Mouse (Mus musculus): ENCODE results near the gene Zfp316. TPM values are rescaled to one million over a fixed set of nuclear protein-coding genes. Genes with fewer than 3 reads are reported as not detected.

The Zfp316 gene
- total and polyA plus RNA-seq, 2 experiments from 2014 or later, result 7.5 to 29.8 TPM

- Histone ChIP-seq H3K36me3 (ENCODE audit: insufficient read depth) (peaks cover 61% of the 10 kb centered on the region), H3K9me3 (ENCODE audit: low read length) (no peaks in the 10 kb centered on the region)
These were observed 42.1 kb upstream of the Zfp316 start for GRCm38 (mm10) chr5:143311886-143312285.

GRCm38 (mm10) chr5:143309916-143310315 lies 40.1 kb upstream of the Zfp316 start:
- Histone ChIP-seq H3K4me3 (ENCODE audit: low read depth, low read length) (no peak overlapping the region), H3K9ac (no peak overlapping the region), H3K36me3 (ENCODE audit: insufficient read depth) (peaks cover 72% of the 10 kb centered on the region), H3K9me3 (ENCODE audit: low read length) (no peaks in the 10 kb centered on the region), H3K4me1 (ENCODE audit: insufficient read depth) (peaks cover 7% of the 10 kb centered on the region; the same call in 1 of the 2 replicates), H3K4me2 (ENCODE audit: low read depth) (no peak overlapping the region), H3K27ac (ENCODE audit: low read depth, low read length) (no peak overlapping the region), H3K27me3 (ENCODE audit: insufficient read depth, low read length) (no peaks in the 10 kb centered on the region)
- WGBS, result 97% methylated on average over 7 of the region's 7 CpGs
- ATAC-seq (no peak), DNase-seq (no peak)
- TF ChIP-seq CTCF (IDR thresholded peaks at IDR 0.05; ENCODE audit: low read depth), result no peak

More at GRCm38 (mm10) chr5:143311886-143312285, 42.1 kb upstream of the Zfp316 start:
- no peak overlapping the region for H3K4me3 ChIP-seq (ENCODE audit: low read depth, low read length)
- no peak overlapping the region for H3K27ac ChIP-seq (ENCODE audit: low read depth, low read length)
- H3K4me2 ChIP-seq (ENCODE audit: low read depth), result no peak overlapping the region
- no peak overlapping the region for H3K9ac ChIP-seq
- no peaks in the 10 kb centered on the region for H3K27me3 ChIP-seq (ENCODE audit: insufficient read depth, low read length)
- DNase-seq (peak; percentile 81), ATAC-seq (no peak)
- peaks cover 7% of the 10 kb centered on the region; the same call in 1 of the 2 replicates for H3K4me1 ChIP-seq (ENCODE audit: insufficient read depth)
- WGBS, result 64% methylated on average over 8 of the region's 8 CpGs
- peak; percentile 83 for TF ChIP-seq CTCF (IDR thresholded peaks at IDR 0.05; ENCODE audit: low read depth)

- DNase-seq, result no peak
- H3K9ac ChIP-seq, result no peak overlapping the region
- no peaks in the 10 kb centered on the region for H3K27me3 ChIP-seq (ENCODE audit: insufficient read depth, low read length)
- no peak for ATAC-seq
- 95% methylated on average over 5 of the region's 5 CpGs for WGBS
- peaks cover 80% of the 10 kb centered on the region for H3K36me3 ChIP-seq (ENCODE audit: insufficient read depth)
- peaks cover 5% of the 10 kb centered on the region; the same call in 1 of the 2 replicates for H3K4me1 ChIP-seq (ENCODE audit: insufficient read depth)
- no peak overlapping the region for H3K4me2 ChIP-seq (ENCODE audit: low read depth)
- no peak overlapping the region for H3K4me3 ChIP-seq (ENCODE audit: low read depth, low read length)
- no peak overlapping the region for H3K27ac ChIP-seq (ENCODE audit: low read depth, low read length)
- H3K9me3 ChIP-seq (ENCODE audit: low read length), result no peaks in the 10 kb centered on the region
- no peak for TF ChIP-seq CTCF (IDR thresholded peaks at IDR 0.05; ENCODE audit: low read depth)
These were observed 39.0 kb upstream of the Zfp316 start for GRCm38 (mm10) chr5:143308825-143309224.

- WGBS, result 90% methylated on average over 7 of the region's 7 CpGs
- no peaks in the 10 kb centered on the region for H3K4me1 ChIP-seq (ENCODE audit: insufficient read depth)
- H3K4me3 ChIP-seq (ENCODE audit: low read depth, low read length), result no peak overlapping the region
- H3K27ac ChIP-seq (ENCODE audit: low read depth, low read length), result no peak overlapping the region
- no peaks in the 10 kb centered on the region for H3K9me3 ChIP-seq (ENCODE audit: low read length)
- no peak overlapping the region for H3K9ac ChIP-seq
- no peaks in the 10 kb centered on the region for H3K27me3 ChIP-seq (ENCODE audit: insufficient read depth, low read length)
- H3K4me2 ChIP-seq (ENCODE audit: low read depth), result no peak overlapping the region
- no peak for DNase-seq
- no peak for TF ChIP-seq CTCF (IDR thresholded peaks at IDR 0.05; ENCODE audit: low read depth)
- ATAC-seq, result no peak
- peaks cover 84% of the 10 kb centered on the region for H3K36me3 ChIP-seq (ENCODE audit: insufficient read depth)
These were observed 34.4 kb upstream of the Zfp316 start for GRCm38 (mm10) chr5:143304251-143304650.

- WGBS, result 80% methylated on average over 8 of the region's 8 CpGs
- Histone ChIP-seq H3K4me2 (ENCODE audit: low read depth) (no peak overlapping the region), H3K27ac (ENCODE audit: low read depth, low read length) (no peak overlapping the region), H3K27me3 (ENCODE audit: insufficient read depth, low read length) (no peaks in the 10 kb centered on the region), H3K9ac (no peak overlapping the region), H3K4me3 (ENCODE audit: low read depth, low read length) (no peak overlapping the region), H3K4me1 (ENCODE audit: insufficient read depth) (no peaks in the 10 kb centered on the region), H3K9me3 (ENCODE audit: low read length) (no peaks in the 10 kb centered on the region), H3K36me3 (ENCODE audit: insufficient read depth) (peaks cover 59% of the 10 kb centered on the region)
- TF ChIP-seq CTCF (IDR thresholded peaks at IDR 0.05; ENCODE audit: low read depth), result peak; percentile 56
- ATAC-seq (no peak), DNase-seq (no peak)
These were observed 31.5 kb upstream of the Zfp316 start for GRCm38 (mm10) chr5:143301296-143301695.

- TF ChIP-seq CTCF (IDR thresholded peaks at IDR 0.05; ENCODE audit: low read depth), result peak; percentile 80
- Histone ChIP-seq H3K4me2 (ENCODE audit: low read depth) (no peak overlapping the region), H3K36me3 (ENCODE audit: insufficient read depth) (peaks cover 43% of the 10 kb centered on the region), H3K9me3 (ENCODE audit: low read length) (no peaks in the 10 kb centered on the region), H3K4me3 (ENCODE audit: low read depth, low read length) (no peak overlapping the region), H3K27ac (ENCODE audit: low read depth, low read length) (no peak overlapping the region), H3K27me3 (ENCODE audit: insufficient read depth, low read length) (no peaks in the 10 kb centered on the region), H3K4me1 (ENCODE audit: insufficient read depth) (no peaks in the 10 kb centered on the region), H3K9ac (no peak overlapping the region)
- 91% methylated on average over 4 of the region's 4 CpGs for WGBS
- peak; percentile 60 for DNase-seq
- no peak for ATAC-seq
These were observed 29.9 kb upstream of the Zfp316 start for GRCm38 (mm10) chr5:143299686-143300085.

- H3K4me3 ChIP-seq (ENCODE audit: low read depth, low read length), result no peak overlapping the region
- no peak overlapping the region for H3K9ac ChIP-seq
- 94% methylated on average over 7 of the region's 7 CpGs for WGBS
- no peaks in the 10 kb centered on the region for H3K4me1 ChIP-seq (ENCODE audit: insufficient read depth)
- H3K36me3 ChIP-seq (ENCODE audit: insufficient read depth), result peaks cover 34% of the 10 kb centered on the region
- ATAC-seq (no peak), DNase-seq (no peak)
- H3K4me2 ChIP-seq (ENCODE audit: low read depth), result no peak overlapping the region
- H3K9me3 ChIP-seq (ENCODE audit: low read length), result no peaks in the 10 kb centered on the region
- H3K27ac ChIP-seq (ENCODE audit: low read depth, low read length), result no peak overlapping the region
- no peaks in the 10 kb centered on the region for H3K27me3 ChIP-seq (ENCODE audit: insufficient read depth, low read length)
- TF ChIP-seq CTCF (IDR thresholded peaks at IDR 0.05; ENCODE audit: low read depth), result peak; percentile 39
These were observed 28.6 kb upstream of the Zfp316 start for GRCm38 (mm10) chr5:143298391-143298790.

All from forebrain, postnatal 0 days (tissue).